Mouse (Mus musculus): Measurements from ENCODE around the gene Ino80d.

- TF ChIP-seq CTCF (IDR thresholded peaks at IDR 0.05; ENCODE audit: low read depth) (no peak), EP300 (IDR thresholded peaks at IDR 0.05; ENCODE audit: low read depth) (no peak)
These were observed 179.6 kb downstream of the Ino80d start for GRCm38 (mm10) chr1:62934752-62935329.

Data from liver, postnatal 0 days (tissue).